Mouse (Mus musculus) frontal cortex, adult (tissue): ENCODE data around the gene Cgref1.

Source experiments
- ATAC-seq: cut with Nextera tagmentation; 2 replicates; pipeline ENCODE4 v1.9.2; 2017; ENCODE audit warnings: mild to moderate bottlenecking, moderate library complexity, mixed read lengths; ENCODE audit not compliant: low TSS enrichment

The Cgref1 gene

DNA sequence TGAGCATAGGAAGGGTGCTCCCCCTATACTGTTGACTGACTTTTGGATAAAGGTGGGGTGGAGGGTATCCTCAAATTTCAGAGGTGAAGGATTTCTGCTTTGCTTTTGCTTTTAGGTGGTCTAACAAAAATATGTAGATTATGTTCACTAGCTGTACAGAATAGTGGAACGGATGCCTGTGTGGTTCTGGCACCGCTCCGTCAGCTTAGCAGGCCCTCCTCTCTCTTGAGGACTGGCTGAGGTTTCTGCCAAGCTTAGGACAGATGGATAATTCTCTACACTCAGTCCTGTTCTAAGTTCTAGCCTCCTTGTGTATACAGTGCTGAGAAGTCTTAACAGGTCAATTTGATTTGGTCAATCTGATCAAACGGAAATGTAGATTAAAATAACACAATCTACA, 5.1 kb upstream of the Cgref1 start:
- no peak for ATAC-seq

DNA sequence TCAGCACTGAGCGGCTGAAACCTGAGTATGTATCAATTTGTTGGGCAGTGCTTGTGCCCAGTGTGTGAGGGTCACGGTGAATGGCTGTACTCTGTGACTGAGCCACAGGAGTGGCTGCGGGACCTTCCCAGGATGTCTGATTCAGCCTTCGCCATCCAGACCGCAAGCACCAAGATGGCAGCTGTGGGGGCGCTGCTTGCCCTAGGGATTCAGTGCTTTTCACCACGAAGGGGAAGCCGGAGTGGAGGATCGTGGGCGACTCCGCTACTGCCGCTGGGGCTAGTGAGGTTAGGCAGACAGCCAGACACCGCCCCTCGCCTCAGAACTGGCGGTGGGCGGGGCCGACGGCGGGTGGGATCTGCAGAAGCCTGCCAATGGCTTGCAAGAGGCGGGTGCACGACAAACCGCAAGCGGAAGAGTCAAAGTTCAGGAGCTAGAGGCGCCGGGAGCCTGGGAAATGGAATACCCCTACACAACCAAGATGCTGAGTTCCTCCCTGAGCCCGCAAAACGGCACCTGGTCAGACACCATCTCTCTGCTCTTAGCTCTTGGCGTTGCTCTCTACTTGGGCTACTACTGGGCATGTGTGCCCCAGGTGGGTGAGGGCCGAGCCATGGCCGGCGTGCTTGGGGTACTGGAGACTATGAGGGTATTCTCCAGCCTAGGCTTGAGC, 4.4 kb upstream of the Cgref1 start:
- ATAC-seq, result peak; percentile 53

DNA sequence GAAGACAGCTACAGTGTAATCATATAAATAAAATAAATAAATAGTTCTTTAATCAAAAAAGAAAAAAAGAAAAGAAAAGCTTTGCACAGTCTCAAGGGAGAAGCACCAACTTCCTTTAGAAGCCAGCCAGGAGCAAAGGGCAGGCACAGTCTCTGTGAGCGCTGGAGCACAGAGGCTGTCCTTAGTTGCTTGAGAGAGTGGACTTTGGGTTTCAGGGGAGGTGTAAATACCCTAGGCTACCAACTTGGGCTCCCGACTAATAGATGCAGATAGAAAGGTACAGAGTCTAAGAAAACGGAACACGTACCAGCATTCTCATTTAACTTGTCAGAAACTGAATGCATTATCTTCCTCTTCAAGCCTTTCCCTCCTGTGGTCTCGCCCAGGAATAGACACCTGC, 3.2 kb upstream of the Cgref1 start:
- no peak for ATAC-seq

DNA sequence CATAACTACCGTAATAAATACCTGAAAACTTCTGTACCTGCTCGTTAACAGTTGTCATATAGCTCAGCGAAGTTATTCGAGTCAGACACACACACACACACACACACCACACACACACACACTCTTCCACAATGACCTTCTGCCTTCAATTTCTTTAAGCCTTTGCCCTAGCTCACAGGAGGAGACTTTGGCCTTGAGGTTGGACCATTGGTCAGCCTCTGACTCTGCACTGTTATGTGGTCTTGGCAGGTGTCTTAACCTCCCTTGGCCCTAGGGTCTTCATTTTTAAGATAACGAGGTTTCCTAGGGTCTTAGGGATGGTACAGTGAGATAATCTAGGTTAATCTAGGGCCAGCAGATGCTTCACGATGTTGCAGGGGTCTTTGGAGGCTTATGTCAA, 1.0 kb downstream of the Cgref1 start:
- ATAC-seq, result no peak

DNA sequence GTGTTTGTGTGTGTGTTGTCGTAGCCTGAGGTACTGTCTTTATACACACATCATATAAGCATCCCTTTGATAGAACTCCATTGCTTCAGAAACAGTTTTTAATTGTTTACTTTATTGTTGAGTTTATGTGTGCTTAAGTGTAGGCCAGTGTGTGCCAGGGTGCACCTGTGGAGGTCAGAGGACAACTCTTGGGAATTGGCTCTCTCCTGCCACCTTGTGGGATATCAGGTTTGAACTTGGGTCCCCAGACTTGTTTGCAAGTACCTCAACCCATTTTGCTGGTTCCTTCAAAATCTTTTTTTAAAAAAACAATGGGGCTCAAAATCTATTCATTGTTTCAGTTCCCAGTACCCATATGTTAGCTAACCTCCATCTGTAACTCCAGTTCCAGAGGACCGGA, 2.4 kb downstream of the Cgref1 start:
- ATAC-seq, result no peak

DNA sequence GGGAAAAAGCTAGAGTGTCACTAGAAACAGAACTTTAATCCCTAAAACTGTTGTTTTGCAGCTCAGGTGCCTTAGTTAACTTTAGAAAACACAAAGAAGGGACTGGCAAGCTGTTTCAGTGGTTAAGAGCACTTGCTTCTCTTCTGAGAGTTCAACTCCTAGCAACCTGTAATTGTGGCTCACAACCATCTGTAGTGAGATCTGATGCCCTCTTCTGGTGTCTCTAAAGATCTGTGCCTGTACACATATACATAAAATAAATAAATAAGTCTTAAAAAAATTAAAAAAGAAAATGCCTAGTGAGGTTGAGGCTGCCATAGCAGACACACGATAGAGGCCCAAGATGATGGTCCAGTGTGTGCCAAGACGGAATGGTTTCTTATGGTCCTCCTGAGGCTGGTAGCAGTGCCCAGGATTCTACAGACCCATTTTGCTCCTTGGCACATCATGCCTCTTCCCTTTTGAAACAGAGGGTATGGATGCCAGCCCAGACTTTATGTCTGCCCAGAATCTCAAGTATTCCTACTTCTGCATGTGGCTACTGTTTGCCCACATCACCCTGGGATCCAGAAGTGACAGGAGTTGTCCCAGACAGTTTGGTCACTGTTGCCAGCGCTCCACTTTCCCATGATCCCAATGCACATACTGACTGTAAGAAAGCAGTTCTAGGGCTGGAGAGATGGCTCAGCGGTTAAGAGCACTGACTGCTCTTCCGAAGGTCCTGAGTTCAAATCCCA, 10.5 kb downstream of the Cgref1 start:
- ATAC-seq, result no peak

DNA sequence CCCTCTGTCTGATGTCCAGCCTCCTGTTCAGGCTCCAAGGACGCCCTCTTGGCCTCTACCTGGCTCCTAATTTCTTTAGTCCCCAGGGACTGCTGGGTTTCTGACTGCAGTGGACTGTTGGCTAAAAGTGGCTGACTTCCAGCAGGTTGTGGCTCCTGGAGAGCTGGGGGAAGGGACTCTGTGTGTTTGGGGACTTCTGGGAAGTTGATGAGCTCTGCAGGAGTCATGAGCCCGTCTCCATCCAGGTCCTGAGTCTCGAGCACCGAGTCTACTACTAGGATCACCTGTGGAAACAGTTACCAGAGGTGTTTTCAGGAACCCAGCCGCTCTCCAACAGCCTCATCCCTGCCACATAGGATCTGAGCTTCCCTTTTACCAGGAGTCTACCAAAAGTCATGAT, 11.7 kb downstream of the Cgref1 start:
- ATAC-seq, result no peak

DNA sequence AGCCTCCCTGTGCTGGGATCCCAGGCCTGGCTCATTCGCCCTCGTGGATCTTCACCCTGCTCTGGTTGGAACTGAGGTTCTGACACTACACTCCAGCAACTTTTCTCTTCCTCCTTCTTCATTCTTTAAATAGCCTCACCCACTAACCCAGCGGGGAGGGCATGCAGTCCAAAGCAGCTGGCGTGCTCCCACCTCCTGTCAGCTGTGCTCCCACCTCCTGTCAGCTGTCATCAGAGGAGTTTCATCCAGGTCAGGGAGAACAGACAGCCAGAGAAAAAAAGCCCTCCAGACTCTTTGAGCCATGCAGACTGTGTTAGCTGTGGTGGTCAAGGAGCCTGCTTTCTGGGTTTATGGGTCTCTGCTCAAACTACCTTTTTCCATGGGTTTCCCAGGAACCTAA, 14.0 kb downstream of the Cgref1 start:
- ATAC-seq, result no peak

DNA sequence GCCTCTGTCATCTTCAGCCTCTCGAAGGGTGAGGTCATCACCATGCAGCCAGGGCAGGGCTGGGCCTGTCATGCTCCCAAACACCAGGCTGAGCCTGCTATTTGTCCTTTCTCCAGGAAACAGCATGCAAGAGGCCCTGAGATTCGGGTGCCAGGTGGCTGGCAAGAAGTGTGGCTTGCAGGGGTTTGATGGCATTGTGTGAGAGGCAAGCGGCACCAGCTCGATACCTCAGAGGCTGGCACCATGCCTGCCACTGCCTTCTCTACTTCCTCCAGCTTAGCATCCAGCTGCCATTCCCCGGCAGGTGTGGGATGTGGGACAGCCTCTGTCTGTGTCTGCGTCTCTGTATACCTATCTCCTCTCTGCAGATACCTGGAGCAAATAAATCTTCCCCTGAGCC, 14.5 kb downstream of the Cgref1 start:
- no peak for ATAC-seq

DNA sequence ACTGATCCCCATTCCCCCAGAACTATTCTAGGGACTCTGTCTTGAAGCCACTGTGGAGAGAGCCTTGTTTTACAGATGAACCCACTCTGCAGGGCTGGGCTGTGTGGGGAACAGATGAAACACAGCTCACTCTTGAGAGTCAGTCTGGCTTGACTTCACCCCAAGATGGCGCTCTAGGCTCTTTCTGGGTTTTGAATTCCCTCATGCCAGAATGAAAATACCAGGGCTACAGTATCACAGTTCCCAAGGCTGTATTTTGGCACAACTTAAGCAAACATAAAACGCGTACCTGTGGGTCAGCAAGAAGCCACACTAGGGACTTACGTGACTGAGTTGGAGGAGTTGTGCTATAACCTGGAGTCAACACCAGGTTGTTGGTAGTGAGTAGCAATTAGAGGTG, 15.3 kb downstream of the Cgref1 start:
- ATAC-seq, result peak; percentile 64

DNA sequence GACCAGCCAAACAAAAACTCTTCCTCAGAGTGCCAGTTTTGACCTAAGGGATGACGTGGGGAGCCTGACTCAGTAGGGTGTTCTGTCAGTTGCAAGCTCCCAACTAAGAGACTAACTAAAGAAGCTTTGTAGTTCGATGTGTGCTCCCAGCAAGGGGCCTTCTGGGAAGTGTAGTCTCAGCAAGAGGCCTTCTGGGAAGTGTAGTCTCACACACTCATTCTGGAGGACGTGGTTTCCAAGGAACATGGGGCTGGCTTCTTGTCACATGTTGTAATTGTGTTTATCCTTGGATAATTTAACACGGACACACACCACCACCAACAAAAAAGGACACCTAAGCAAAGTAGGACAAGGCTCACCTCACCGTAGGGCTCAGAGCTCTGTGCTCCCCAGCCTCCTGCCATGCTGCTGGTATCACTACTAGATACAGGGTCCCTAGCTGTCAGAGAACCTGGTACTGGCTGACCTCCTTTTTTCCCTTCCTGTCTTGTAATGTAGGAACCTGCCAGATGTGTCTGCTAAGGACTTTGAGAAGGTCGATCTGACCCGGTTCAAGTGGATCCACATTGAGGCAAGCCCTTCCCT, 17.4 kb downstream of the Cgref1 start:
- ATAC-seq, result peak; percentile 90

DNA sequence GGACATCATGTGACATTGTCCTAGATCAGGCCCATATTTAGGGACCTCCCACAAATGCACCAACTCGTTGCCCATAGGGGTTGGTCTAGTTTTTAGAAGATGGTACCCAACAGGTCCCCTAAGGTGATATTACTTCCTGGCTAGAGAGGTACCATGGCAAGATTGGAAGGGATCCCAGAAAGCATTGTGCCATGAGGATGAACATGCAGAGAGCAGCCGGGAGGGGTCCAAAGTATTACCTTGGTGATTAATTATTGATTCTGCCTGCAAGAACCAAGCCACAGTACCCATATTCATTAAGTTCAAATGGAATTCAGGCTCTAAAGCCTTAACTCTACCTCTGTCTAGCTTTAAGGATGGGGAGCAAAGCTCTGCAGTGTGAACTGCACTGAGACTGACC, 19.3 kb downstream of the Cgref1 start:
- no peak for ATAC-seq

DNA sequence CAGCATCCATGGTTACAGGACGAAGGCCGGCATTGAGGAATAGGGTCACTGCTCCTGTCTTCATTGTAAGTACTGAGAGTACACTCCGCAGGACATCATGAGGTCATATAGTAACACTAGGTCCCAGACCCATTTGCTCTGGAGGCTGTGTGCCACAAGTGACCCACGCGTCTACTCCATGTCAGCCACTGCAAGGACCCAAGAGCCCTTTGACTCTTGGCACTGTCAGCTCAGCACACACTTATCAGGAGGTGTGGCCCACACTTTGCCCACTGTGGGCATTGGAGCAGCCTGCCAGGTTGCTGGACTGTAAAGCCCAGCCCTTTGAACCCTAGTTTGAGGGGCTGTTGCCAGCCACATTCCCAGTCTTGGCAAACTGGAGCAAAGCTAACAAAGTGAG, 20.2 kb downstream of the Cgref1 start:
- ATAC-seq, result no peak

DNA sequence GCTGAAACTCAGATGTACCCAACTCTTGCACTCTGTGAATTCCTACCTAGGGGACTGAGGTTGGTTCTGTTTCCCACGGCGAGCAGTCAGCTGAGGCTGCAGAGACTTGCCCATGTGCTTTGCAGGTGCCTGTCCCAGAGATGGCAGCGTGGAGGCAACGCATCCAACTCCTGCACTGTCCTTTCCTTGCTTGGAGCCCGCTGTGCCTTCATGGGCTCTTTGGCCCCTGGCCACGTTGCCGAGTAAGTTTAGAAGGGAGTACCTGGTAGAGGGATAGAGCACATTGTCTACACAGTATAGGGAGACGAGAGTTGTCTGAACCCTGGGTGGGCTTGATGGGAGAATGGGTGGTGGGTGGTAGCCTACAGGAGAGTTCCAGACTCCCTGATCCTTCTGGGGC, 20.8 kb downstream of the Cgref1 start:
- no peak for ATAC-seq

DNA sequence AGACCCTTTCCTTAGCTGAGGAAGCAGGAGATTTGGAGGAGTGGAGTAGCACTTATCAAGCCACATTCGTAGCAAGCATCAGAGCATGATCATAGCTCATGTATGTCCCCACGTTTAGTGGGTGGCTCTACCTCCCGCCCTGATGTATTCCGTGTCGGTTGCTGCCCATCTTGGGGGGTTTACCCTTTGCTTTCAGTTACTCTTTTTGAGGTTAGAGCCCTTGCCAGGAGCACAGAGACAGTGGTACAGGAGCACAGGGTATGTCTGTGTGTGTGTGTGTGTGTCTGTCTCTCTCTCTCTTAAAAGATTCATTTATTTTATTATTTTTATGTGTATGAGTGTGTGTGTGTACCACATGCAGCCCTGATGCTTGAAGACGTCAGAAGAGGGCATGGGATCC, 22.3 kb downstream of the Cgref1 start:
- no peak for ATAC-seq

DNA sequence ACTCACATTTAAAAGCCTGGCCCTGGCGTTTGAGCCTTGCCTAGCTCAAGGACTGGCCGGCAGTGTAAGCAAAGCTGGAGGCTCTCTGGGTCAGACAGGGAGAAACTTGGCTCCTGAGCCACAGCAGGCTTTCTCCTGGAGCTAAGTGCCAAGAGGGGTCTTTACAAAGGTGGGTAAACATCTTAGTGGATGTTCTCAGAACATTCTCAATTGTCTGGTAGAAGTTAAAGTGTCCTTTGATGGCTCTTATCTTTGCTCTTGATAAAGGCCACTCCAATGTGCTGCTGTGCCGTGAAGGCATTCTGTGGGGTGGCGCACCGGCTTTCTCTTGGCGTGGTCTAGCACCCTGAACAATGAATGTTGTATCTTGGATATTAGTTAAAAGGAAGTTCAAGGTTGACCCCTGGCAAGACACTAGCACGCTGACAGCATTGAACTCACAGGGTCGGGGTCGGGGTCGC, 22.8 kb downstream of the Cgref1 start:
- ATAC-seq, result no peak

DNA sequence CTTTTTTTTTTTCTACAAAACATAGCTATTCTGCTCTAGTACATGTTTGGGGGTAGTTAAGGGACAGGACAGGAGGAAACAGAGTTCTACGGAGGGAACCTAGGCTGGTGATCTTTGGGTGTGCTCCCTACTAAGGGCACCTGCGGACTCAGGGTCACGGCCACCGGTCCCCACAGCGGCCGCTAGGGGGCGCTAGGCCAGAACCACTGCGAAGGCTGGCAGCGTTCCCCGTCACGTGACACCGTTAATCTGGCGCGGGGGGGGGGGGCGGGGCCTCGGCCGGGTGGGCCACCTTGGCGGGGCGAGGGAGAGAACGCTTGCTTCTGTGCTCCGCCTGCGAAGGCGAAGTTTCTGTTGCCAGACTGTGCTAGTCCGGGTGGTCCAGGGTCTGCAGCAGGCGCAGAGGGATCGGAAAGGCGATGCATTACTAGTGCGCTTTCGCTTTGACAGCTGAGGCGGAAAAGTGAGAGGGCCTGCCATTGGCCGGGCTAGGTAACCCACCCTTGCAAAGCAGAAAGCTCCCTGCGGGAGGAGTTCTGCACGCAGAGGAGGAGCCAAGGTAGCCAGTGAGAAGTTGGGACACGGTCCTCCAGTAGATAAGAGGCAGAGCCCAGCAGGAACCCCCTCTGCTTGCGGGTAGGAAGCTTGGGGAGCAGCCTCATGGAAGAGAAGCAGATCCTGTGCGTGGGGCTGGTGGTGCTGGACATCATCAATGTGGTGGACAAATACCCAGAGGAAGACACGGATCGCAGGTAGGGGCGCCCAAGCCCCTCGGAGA, 23.9 kb downstream of the Cgref1 start, which contains the start of gene Khk:
TSS of gene Khk (plus strand) at position 176 of the 778 bp plus-strand sequence.
- ATAC-seq, result peak; percentile 78

DNA sequence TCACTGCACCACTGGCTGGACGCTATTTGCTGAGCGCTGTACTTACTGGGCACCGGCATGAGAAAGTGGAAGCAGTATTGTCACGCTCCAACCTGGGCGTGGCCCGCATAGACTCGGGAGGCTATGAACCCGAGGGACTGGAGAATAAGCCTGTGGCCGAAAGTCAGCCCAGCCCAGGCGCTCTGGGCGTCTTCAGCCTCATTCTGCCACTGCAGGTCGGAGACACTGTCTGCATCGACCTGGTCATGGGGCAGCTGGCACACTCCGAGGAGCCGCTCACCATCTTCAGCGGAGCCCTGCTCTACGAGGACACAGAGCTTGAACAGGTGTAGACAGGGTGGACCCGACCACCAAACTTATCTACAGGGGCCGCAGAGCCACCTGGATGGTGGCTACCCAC, 24.8 kb downstream of the Cgref1 start:
- no peak for ATAC-seq

DNA sequence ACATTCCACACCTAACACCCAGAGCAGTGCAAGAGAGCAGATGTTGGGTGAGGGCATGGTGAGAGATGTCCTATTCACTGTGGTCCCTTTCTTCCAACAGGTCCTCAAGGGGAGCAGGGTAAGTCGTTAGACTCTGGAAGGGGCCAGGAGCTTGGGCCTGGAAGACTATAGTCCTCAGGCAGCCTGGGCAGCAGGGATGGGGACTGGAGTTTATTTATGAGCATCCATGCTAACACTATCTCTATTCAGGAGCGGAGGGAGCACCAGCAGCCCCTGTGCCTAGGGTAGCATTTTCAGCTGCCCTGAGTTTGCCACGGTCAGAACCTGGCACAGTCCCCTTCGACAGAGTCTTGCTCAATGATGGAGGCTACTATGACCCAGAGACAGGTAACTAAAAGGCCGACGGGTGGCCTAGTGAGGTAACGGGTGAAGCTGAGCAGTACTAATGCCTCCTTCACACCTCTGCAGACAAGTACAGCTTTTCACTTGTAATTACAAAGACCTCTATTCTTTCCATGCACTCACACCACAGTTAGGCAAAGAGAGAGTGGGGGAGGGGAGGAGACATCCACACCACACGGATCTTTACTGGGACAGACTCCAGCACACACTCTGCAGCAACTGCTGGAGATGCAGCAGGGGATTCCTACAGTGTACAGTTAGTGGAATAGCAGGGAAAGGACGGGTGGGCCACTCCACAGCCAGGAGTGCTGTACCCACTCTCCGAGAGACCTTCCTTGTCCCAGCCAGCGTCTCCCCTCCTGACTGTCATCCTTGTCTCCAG, 25.4 kb downstream of the Cgref1 start:
- no peak for ATAC-seq

DNA sequence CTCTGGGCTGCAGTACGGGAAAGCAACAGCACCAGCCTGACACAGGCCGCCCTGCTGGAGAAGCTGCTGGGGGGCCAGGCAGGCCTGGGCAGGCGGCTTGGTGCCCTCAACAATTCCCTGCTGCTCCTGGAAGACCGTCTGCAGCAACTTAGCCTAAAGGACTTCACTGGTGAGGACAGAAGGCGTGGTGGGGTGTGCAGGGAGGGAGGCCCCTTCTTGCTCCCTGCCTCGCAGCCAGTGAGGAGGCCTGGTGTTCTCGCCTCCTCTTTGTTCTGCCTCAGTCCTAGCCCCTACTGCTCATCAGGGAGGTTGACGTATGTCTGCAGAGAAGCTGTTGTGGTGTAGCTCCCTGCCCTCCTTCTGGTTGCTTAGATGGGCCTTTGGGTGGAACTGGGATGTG, 26.7 kb downstream of the Cgref1 start:
- no peak for ATAC-seq

DNA sequence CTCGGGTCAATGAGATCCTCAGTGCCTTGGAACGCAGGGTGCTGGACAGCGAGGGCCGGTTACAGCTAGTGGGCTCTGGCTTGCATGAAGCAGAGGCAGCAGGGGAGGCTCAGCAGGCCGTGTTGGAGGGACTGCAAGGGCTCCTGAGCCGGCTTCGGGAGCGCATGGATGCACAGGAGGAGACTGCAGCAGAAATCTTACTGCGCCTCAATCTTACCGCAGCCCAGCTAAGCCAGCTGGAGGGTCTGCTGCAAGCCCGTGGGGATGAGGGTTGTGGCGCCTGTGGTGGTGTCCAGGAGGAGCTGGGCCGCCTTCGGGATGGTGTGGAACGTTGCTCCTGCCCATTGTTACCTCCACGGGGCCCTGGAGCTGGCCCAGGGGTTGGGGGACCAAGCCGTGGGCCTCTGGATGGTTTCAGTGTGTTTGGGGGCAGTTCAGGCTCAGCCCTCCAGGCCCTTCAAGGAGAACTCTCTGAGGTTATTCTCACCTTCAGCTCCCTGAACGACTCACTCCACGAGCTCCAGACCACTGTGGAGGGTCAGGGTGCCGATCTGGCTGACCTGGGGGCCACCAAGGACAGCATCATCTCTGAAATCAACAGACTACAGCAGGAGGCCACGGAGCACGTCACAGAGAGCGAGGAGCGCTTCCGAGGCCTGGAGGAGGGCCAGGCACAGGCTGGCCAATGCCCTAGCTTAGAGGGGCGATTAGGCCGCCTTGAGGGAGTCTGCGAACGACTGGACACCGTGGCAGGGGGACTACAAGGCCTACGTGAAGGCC, 27.3 kb downstream of the Cgref1 start:
- ATAC-seq, result no peak
